Mouse (Mus musculus) neutrophil, adult 5-6 weeks (primary cell): ENCODE measurements around the gene Mogat2. TPM values are rescaled to one million over a fixed set of nuclear protein-coding genes. Genes with fewer than 3 reads are reported as not detected.

Source experiments
- ATAC-seq: fragments of 151-379, 151-347 bp; 2 replicates; pipeline ENCODE4 v1.8.0; 2017; ENCODE audit warnings: mild to moderate bottlenecking, moderate TSS enrichment; ENCODE audit not compliant: insufficient number of reproducible peaks, poor library complexity, low FRiP score, severe bottlenecking; ENCODE audit errors: extremely low read depth
- total RNA-seq: library from RNA; stranded (forward); fragments of 200-1000 nt; gene quantifications from 2 replicates; pipeline ENCODE4 v1.2.3, GENCODE M21; 2017

The Mogat2 gene
- total RNA-seq, 1 experiment from 2014 or later: not detected

GRCm38 (mm10) chr7:99242097-99242496 is 3.7 kb upstream of the Mogat2 start:
- no peak for ATAC-seq

GRCm38 (mm10) chr7:99236888-99237660 is 1.3 kb downstream of the Mogat2 start:
- no peak for ATAC-seq

- ATAC-seq: no peak
Observed at GRCm38 (mm10) chr7:99235657-99236056, 2.8 kb downstream of the Mogat2 start.

GRCm38 (mm10) chr7:99234916-99235315 is 3.5 kb downstream of the Mogat2 start:
- no peak for ATAC-seq

GRCm38 (mm10) chr7:99232571-99232970 is 5.8 kb downstream of the Mogat2 start:
- no peak for ATAC-seq

- ATAC-seq: no peak
Observed at GRCm38 (mm10) chr7:99230061-99230747, 8.2 kb downstream of the Mogat2 start.

- ATAC-seq: no peak; the same call in 1 of the 2 replicates
Observed at GRCm38 (mm10) chr7:99229411-99229810, 9.0 kb downstream of the Mogat2 start.

GRCm38 (mm10) chr7:99228825-99229224 is 9.6 kb downstream of the Mogat2 start:
- no peak for ATAC-seq

- no peak for ATAC-seq
Observed at GRCm38 (mm10) chr7:99227267-99227666, 11.2 kb downstream of the Mogat2 start.

- ATAC-seq: no peak
Observed at GRCm38 (mm10) chr7:99226662-99227061, 11.8 kb downstream of the Mogat2 start.

GRCm38 (mm10) chr7:99225421-99225820 is 13.0 kb downstream of the Mogat2 start:
- ATAC-seq: no peak

GRCm38 (mm10) chr7:99224648-99225190 is 13.7 kb downstream of the Mogat2 start:
- ATAC-seq: no peak

- ATAC-seq: no peak
Observed at GRCm38 (mm10) chr7:99224225-99224624, 14.2 kb downstream of the Mogat2 start.

- ATAC-seq: no peak
Observed at GRCm38 (mm10) chr7:99217338-99218074, 20.9 kb downstream of the Mogat2 start.

- no peak for ATAC-seq
Observed at GRCm38 (mm10) chr7:99215347-99215855, 23.0 kb downstream of the Mogat2 start.

- ATAC-seq: no peak
Observed at GRCm38 (mm10) chr7:99214621-99215185, 23.7 kb downstream of the Mogat2 start.

- ATAC-seq: no peak
Observed at GRCm38 (mm10) chr7:99213686-99214085, 24.7 kb downstream of the Mogat2 start.

GRCm38 (mm10) chr7:99213056-99213455 is 25.4 kb downstream of the Mogat2 start:
- no peak for ATAC-seq

GRCm38 (mm10) chr7:99208704-99209103 is 29.7 kb downstream of the Mogat2 start:
- no peak for ATAC-seq
